Mouse (Mus musculus): ENCODE measurements around the gene Spock2.

DNA sequence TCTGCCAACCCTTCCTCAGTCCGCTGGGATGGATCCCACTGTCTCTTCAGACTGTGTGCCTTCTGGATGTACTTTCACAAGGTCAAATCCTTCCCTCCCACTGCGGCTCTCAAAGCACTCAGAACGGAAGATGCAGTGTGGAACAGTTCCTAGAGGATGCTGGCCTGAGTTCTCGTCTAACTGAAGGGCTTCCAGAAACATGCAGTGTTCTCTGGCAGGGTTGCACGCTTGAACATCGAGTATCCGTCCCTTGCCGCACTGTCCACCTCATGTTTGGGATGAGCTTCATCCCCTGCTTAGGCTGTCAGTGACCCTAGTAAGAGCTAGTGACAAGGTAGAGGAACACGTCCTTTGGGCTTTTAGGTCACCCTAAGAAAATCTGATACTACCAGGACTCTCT lies 8.9 kb upstream of the Spock2 start:
- TF ChIP-seq CTCF (IDR thresholded peaks at IDR 0.05; ENCODE audit: low read depth, low read length) (no peak), POLR2A (IDR thresholded peaks at IDR 0.05; ENCODE audit: borderline replicate concordance, low read depth, low read length) (no peak)

All from bone marrow macrophage, adult 2 months (primary cell).